Mouse (Mus musculus) embryo, embryonic 11.5 days (tissue): ENCODE results near the gene Smim6.

Experiments used
- DNase-seq: peaks from one replicate; pipeline ENCODE4 v3.0.0-alpha.2; 2012; ENCODE audit warnings: low read depth, low spot score

The Smim6 gene

DNA sequence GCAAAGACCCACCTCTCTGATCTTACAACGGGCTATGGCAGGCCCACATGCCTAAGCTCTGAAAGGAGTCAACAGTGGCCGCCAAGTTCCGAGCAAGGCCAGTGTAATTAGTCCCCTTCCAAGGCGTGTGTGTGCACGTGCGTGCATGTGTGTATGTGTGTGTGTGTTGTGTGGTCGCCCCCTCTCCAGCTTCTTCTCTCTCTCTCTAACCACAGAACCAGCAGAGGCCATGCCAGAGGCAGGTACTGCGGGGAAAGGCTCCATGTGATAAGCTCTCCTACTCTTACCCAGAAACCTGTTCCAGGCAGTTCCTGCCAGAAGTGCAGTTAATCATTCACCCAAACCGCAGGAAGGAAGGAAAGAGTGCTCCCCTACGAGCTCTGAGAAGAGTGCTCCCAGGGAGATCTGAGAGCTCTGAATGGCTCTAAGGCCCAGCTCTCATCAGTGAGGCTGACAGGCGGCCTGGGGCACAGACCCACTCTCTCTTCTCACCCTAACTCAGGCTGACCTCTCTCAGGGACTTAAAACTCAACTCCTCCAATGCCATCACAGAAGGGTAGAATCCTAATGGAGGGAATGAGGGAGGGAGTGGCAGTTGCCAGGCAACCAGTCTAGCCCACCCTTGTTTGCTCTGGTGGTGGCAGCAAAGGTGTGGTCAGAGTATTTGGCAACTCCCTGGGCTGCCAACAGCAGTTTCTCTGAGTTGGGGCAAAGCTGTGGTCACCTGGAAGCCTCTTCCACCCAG is at the start of gene Smim6:
Gene Smim6, plus strand, starts transcription at position 386 of the 745 bp plus-strand sequence.
- DNase-seq, result no peak

DNA sequence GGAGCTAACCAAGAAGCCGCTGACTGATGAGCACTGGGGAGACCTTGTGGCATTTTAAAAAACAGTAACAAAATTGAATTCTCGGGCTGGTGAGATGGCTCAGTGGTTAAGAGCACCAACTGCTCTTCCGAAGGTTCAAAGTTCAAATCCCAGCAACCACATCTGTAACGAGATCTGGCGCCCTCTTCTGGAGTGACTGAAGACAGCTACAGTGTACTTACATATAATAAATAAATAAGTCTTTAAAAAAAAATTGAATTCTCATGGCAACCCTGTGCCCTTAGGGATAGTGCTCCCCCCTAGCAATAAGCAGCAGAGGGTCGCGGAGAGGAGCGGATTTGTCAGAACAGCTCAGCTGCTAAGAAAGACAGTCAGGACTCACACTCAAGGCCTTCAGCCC is 47.9 kb upstream of the Smim6 start:
- no peak for DNase-seq

DNA sequence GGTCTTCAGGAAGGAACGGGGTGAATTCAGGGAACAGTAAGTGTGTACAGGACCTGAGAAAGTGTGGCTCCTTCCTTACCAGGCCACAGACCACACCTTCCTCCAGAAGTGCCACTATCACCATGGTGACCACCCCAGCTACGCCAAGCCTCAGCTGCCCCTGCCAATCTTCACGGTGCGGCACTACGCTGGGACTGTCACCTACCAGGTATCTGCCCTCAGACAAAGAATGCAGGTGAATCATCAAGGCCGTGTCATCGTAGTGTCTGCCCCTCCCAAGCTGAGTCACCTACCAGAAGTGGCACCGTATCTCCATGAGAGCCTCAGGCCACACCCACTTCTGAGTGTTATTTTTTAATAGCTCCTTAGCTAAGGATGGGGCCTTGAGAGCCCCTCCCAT is 42.4 kb upstream of the Smim6 start:
- no peak for DNase-seq

DNA sequence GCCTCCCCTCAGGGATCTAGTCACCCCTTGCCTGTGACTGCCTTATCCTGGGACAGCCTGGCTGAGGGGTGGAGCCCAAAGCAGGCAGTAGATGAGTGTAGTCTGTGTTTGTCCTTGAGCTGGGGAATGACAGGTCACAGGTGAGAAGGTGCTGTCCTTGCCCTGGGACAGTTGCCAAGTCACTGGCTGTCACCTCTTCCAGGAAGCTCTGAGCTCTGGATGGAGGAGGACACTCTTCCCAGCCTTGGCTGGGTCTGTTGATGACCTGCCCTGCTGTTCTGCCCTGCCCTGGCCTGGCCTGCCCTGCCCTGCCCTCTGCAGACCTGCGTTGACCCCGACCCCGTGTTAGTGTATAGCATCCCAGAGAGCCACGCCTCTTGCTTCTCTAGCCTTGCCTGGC is 39.4 kb upstream of the Smim6 start:
- no peak for DNase-seq

DNA sequence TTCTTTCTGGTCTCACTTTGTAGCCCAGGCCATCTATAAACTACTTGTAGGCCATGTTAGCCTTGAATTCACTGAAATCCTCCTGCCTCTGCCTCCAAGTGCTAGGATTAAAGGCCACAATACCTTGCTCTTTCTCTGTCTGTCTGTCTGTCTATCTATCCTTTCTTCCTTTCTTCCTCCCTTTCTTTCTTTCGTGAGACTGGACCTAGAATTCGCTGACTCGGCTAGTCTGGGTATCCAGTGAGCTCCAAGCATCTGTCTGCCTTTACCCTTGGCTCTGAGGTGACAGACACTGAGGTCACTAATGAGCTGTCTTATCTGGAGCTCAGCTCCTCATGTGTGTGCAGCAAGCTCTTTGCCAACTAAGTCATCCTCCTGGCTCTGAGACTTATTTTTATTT is 35.9 kb upstream of the Smim6 start:
- no peak for DNase-seq

DNA sequence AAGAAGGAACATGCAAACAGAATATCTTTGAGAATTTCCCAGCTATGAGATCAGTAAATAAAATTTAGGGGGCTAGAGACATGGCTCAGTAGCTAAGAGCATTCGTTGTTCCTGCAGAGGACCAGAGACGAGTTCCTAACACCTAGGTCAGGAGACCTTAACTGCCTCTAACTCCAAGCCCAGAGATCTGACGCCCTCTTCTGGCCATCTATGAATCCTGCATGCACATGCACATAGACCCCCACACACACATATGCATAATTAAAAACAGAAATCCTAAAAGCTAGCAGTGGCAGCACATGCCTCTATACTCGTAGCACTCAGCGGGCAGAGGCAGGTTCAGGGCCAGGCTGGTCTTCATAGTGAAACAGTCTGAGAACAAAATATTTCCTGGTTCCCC is 35.4 kb upstream of the Smim6 start:
- DNase-seq, result no peak

DNA sequence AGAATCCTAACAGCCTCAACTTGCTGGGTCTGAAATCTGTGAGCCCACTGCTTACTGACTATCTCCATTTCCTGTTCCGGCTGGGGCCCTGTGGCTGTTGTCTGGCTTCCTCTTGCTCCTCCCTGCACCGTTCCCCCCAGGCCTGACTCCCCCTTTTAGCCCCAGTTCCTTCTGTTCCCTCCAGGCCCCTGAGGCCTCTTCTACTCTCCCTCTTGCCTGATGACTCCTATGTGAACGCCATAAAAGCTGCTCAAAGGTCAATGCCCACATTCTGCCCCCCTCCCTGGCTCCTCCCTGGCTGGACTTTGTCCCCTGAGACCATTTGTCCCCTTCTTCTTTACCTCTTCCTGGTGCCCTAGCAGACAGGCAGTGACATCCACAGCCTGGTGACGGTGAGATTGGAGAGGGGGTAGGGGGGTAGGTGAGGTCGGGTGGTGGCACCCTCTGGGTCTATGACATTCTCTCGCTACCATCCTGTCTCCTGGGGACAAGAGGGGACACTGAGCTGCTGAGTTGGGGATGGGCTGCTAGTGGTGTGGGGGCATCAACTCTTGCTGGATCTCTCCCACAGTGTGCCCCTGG is 34.6 kb upstream of the Smim6 start:
- no peak for DNase-seq

DNA sequence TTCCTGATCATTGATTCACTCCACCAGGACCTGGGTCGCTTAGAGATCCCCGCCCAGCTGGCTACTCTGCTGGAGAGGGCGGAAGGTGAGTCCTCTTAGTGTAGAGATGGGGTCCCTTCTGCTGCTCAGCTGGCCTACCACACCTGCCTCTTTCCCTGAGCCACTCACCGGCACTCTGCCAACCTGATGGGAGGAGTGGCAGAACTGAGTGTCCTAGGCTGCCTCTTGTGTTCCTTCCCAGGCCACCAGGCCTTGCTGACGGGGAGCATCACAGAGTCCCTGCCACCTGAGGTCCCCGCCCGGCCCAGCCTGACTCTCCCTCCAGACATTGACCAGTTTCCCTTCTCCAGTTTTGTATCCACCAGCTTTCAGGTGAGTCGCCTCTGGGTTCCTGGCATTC is 33.7 kb upstream of the Smim6 start:
- no peak for DNase-seq

DNA sequence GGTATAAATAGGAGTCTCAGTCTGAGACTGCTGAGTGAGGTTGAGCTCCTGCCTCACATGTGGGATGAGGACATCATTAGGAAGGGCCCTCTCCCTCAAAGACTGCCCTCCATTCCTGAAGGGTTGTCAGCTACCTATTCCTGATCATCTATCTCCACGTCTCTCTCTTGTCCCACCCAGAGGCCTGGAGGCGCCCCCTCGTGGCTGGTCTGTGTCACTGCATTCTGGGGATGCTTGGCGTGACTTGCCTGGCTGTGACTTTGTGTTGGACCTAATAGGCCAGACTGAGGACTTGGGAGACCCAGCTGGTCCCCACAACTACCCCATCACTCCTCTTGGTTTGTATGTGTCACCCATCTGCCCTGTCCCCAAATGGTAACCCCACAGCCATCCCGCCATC is 30.8 kb upstream of the Smim6 start:
- DNase-seq, result no peak

DNA sequence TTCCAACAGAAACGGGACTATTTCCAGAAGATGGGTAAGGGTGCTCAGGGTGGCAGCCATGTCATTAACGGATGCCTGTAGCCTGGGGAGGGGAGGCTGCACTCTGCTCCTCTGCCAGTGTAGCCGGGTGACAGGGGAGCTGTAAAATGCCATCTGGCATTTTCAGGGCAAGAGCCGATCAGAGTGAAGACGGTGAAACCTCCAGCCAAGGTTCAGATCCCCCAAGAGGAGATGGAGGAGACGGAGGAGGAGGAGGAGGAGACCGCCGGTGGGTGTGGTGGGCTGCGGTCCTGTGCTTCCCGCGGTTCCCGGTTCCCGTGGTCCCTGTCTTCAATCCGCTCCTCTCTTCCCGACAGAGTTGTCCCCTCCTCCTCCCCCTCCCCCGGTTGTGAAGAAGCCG is 28.6 kb upstream of the Smim6 start:
- DNase-seq, result no peak

DNA sequence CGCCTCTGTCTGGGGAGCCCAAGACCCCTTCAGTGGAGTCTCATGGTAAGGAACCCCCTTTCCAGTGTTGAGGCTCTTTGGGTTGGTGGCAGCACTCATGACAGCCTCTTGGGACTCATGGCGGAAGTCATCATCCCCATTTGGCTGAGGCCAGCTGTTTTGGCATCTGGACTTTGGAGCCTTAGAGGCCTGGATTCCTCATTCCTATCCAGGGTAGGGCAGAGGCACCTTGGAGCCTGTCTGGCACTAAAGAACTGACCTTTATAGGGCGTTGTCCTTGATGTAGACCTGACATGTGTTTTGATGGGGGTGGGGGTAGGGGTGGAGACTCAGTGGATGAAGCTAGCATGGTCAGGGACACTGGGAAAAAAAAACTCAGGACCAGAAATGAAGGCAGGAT is 27.5 kb upstream of the Smim6 start:
- no peak for DNase-seq

DNA sequence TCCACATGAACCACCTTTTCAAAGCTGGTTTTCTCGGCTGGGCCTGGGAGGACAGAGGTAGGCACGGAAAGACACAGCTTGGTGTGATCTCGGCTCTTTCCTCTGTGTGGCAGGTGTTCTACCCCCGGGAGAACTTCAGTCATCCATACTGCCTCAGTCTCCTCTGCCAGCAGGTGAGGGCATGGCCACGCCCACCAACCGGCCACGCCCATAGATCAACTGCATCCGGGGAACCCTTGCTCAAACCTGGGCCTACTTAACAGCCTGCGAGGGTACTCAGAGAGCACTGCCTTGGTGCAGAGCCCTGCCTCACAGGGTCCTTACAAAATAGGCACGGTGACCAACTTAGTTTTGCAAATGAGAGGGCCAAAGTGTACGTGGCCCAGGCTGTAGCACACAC is 26.5 kb upstream of the Smim6 start:
- DNase-seq, result no peak

DNA sequence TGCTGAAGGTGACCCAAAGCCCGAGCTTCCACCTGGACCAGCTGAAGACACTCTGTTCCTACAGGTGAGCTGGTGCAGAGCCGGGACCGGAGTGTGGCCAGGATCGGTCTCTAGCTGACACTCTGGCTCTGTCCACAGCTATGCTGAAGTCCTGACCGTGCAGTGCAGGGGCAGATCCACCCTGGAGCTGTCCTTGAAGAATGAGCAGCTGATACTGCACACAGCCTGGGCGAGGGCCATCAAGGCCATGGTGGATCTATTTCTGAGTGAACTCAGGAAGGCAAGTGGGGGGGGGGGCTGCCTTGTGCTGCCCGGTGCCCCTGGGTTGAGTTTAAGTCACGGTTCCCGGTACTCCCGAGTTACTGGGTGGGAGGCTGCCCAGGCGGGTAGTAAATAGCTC is 25.4 kb upstream of the Smim6 start:
- DNase-seq, result no peak

DNA sequence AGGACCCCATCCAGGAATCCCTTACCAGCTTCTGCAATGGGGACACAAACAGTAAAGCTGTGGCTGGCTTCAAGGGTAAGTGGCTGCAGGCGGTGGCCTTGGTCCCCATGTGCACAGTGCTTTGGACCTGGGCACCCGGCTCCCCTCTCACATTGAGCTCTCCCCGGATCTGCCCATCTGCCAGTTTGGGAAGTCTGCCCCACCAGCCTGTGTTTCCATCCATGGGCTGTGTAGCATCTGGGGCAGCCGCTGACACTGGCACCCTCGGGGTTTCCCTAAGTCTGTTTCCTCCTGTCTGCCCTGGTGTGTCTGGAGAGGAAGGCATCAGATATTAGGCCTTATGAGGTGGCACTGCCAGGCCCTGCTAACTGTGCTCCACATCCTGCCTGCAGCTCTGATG is 23.8 kb upstream of the Smim6 start:
- DNase-seq, result no peak

DNA sequence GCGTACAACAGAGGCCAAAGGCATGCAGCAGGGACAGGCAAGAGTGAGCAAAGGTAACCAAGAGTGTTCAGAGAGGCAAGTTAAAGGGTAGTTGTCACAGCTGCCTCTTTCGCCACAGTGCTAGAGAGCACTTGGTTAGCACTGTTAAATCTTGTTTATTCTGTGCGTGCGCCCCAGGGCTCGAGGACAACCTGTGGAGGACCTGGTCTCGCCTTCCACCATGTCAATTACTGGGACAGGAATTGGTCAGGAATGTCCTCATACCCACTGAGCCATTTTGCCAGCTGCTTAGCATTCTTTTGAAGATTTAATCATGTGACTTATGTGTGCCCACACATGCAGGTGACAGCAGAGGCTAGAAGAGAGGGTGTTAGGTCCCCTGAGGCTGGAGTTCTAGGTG is 22.7 kb upstream of the Smim6 start:
- no peak for DNase-seq

DNA sequence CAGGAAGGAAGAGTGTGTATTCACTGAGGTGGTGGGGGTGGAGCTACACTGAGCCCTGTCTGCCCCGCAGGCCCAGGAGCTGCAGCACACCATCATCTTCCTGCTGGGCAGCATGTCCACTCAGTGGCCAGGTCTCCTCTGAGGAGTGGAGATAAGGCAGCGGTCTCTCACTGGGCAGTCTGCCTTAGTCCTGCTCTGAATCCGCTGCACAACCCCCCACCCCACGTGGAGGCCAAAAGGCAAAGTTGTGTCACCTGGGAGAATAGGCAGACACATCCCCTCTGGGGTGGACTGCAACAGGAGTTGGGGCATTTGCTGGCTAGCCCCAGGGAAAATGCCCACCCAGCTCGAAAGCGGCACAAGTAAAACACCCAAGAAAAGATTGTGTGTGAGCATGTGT is 19.6 kb upstream of the Smim6 start:
- DNase-seq, result no peak

DNA sequence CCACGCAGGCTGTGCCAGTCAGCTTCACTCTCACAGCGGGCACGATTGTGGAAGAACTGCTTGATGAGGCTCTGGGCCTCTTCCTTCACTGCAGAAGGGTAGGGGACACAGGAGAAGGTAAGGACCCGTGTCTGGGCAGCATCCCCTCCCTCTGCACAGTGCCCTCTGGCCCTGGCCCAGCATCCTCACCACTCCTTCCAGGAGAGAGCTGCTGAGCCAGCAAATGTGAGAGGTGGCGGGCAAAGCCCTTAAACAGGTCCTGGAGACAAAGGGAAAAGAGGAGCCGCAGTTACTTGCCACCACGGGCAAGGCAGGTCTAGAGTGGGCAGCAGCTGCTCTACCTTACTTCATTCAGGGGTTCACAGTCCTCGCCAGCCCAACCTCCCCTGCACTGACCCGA is 18.7 kb upstream of the Smim6 start:
- no peak for DNase-seq

DNA sequence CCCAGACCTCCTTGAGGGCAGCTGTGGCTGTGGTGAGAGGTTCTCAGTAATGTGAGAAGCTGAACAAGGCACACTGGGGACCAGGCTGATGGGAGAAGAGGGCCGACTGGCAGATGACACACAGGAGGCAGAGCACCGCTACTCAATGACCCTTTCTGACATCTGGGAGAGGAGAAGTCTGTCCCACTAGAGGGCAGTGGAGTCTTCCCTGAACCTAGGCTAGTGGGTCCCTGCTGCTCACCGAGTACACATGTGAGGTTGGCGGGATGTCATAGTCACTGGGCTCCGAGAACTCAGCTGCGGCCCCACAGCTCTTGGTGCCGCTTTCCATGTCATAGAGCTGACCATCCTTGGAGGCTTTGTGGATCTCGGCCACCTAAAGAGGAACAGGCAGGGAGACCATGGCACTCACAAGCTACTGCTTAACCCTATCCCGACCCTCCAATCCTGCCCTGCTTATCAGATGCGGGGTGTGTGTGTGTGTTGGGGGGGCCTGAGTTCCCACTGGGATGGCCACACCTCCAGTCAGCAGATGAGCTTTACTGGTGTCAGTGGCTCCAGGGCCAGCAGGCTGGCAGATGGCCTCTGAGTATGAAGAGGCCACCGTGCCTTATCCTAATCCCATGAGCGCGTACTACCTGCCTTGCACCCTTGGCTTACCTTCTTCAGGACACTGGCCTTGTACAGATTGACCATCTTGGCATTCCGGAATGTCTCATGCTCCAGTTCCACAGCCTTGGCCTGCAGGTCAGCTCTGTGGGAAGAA is 16.9 kb upstream of the Smim6 start:
- no peak for DNase-seq

DNA sequence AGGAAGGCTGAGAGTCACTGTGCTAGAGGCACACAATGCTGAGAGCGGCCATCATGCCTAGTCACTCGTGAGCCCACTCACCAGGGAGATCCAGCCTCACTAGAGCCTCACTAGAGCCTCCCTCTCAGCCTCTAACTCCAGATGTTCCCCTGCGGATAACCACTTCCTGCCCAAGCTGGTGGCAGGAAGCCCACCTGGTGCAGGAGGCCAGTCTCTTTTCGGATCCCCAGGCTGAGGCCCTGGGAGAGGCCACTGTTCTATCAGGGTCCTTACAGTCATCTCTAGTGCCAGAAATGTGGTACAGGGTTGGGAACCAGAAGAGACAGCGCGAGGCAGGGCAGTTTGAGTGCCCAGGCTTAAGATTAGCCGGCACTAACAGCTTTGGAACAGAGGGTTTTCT is 13.4 kb upstream of the Smim6 start:
- DNase-seq, result no peak

DNA sequence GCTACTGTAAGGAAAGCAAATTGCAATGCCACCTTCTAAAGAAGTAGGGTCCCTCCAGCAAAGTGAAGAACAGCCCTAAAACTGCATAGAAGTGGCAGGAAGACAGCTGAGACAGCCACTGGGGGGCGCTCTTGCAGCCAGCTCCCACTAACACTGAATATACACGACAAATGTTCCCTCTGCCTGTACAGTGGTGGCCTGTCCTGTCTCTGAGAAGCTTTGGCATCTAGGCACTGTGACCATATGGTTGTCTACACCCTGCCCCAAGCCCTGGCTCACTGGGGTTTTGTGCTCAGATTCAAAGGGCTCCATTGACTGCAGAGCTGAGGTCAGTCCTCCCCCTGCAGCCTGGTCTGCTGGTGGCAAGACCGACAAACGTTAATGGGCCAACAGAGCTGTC is 12.9 kb upstream of the Smim6 start:
- no peak for DNase-seq

DNA sequence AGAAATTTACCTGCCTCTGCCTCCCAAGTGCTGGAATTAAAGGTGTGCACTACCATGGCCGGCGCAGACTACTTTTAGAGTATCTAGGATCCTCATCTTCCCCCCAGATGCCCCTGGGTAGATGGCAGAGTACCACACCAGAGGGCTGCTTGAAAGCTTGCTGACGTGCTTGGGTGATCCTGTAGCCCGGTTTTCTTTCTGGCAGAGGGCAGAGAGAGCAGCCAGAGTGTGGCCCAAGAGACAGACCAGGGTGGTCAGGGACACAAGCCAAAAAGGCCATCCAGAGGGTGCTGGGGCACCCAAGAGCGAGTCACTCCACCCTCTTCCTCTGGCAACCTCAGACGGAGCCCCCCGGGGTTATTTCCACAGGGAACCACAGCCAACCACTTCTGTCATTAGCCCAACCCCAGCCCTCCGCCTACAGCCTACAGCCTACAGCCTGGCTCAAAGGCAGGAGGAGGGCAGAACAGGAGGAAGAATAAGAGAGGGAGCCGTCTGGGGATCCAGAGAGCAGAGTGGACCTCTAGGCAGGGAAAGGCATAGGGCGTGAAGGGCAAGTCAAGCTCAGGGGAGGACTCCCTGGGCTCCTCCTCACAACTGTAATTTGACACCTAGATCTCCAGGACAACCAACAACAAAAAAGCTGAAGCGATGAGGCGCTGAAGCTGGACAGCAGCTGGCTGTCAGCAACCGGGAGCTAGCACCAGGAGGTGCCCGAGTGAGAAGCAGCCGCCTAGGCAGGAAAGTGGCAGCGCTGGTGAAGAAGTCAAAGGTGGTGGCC is 12.1 kb upstream of the Smim6 start, which contains the start of gene Smim5:
Gene Smim5, plus strand, starts transcription at position 481 of the 781 bp plus-strand sequence.
- peak; percentile 44 for DNase-seq
